Mouse (Mus musculus): ENCODE results near the gene Grik1.

Grik1 gene

DNA sequence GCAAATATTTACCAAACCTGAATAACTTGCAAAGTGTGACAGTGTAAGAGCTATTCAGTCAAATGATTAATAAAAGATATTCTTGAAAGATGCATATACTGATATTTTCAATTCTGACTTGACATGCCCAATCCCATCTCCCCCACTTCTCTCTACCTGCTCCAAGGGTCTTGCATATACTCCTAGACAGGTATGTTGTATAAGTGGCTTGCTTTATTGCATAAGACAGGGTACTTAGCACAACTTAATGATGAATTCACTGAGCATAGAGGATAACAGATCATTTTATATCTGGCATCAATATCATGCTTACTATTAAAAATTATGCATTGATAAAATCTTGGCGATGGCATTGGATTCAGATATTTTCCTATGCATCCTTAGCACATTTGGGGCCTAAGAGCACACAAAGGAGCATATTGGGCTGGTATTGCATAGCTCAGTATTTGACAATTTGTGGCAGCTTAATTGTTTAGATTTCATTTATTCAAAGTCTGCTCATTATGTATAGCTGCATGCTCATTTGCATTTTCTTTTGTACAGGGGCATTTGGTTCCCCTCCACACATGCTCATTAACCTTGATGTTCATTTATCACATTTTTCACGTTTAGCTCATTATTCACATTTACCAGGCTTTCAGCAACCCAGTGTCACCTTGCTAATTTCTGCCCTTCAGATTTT is 316.5 kb downstream of the Grik1 start:
- in situ Hi-C loops (cut with MboI; ENCODE audit: unreplicated experiment in 2 of 2) = no loop called here

DNA sequence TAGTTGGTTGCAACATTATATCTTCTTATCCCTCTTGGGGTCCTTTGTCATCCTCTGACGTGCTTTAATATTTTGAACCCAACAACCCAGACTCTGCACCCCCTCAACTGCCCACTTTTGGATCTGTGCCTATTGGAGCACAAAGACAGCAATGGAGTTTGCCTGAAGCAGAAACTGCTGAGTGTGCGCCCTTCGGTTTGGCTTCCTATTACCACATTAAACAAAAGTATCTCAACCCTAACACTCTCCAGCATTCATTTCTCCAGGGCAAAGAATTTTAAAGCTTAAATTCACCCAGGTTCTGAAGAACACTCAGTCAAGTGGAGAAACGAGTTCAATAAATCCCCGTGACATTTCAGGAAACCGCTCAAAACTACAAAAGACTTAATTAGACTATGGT is 318.2 kb downstream of the Grik1 start:
- in situ Hi-C loops (cut with MboI; ENCODE audit: unreplicated experiment in 2 of 2) = no loop called here

GRCm38 (mm10) chr16:87969936-87970335 is 320.1 kb downstream of the Grik1 start:
- in situ Hi-C loops (cut with MboI; ENCODE audit: unreplicated experiment in 2 of 2) = no loop called here

DNA sequence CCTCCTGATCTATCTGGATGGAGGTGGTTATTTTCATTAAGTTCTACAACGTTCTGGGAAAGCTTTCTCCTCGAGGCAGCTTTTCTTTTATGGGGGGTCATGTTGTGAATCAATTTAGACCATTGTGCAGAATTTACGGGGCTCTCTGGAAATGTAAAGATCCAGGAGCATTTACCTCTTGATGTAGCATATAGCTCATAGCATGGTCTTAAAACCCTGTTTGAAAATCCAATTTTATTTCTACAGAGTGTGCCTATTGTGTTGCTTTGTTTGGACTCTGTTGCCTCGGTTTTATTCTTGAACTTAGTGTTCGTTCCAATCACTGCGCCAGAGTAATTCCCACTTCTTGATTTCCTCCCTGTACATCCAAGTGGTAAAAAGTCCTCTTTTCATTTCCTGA is 328.6 kb downstream of the Grik1 start:
- in situ Hi-C loops (cut with MboI; ENCODE audit: unreplicated experiment in 2 of 2) = no loop called here

- in situ Hi-C loops (cut with MboI; ENCODE audit: unreplicated experiment in 2 of 2) = no loop called here
These were observed 332.6 kb downstream of the Grik1 start for GRCm38 (mm10) chr16:87957449-87957848.

DNA sequence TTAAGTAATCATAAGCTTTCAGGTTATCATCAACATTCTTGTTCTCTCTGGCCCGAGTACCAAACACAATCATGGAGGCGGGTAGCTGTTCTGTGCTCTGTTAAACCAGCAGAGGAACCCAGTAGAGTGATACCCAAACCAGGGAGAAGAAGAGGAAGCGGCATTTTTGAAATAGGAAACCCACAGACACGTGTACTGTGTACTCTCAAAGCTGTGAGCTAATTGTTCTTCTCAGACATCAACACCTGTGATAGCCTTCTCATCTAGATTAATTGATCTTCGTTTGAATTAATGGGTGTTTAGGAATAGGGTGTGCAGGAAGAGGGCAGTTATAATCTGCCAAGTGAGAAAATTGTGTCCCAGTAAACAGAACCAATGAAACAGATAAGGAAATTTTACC is 333.9 kb downstream of the Grik1 start:
- in situ Hi-C loops (cut with MboI; ENCODE audit: unreplicated experiment in 2 of 2) = no loop called here

GRCm38 (mm10) chr16:87954715-87955441 is 335.2 kb downstream of the Grik1 start:
- in situ Hi-C loops (cut with MboI; ENCODE audit: unreplicated experiment in 2 of 2) = no loop called here

GRCm38 (mm10) chr16:87953176-87953575 is 336.9 kb downstream of the Grik1 start:
- in situ Hi-C loops (cut with MboI; ENCODE audit: unreplicated experiment in 2 of 2) = no loop called here

GRCm38 (mm10) chr16:87949881-87950280 is 340.2 kb downstream of the Grik1 start:
- in situ Hi-C loops (cut with MboI; ENCODE audit: unreplicated experiment in 2 of 2) = no loop called here

DNA sequence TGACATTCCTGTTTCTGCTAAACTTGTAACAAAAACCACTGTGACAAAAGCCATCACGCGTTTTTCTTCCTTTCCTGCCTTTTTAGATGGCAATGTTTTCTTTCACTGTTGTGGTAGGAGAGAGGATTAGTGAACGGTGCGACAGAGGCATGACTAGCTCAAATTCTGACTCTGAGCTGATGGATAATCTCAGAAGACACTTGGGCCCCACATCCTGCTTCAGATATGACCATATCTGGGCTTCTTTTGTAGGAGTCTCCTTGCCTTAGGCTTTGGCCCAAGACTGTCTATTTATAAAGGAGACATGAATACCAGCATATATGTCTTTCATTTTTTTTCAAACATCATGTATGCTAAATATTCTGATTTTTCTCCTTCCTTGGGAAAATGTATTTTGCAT is 341.9 kb downstream of the Grik1 start:
- in situ Hi-C loops (cut with MboI; ENCODE audit: unreplicated experiment in 2 of 2) = no loop called here

GRCm38 (mm10) chr16:87944318-87944717 is 345.7 kb downstream of the Grik1 start:
- in situ Hi-C loops (cut with MboI; ENCODE audit: unreplicated experiment in 2 of 2) = no loop called here

DNA sequence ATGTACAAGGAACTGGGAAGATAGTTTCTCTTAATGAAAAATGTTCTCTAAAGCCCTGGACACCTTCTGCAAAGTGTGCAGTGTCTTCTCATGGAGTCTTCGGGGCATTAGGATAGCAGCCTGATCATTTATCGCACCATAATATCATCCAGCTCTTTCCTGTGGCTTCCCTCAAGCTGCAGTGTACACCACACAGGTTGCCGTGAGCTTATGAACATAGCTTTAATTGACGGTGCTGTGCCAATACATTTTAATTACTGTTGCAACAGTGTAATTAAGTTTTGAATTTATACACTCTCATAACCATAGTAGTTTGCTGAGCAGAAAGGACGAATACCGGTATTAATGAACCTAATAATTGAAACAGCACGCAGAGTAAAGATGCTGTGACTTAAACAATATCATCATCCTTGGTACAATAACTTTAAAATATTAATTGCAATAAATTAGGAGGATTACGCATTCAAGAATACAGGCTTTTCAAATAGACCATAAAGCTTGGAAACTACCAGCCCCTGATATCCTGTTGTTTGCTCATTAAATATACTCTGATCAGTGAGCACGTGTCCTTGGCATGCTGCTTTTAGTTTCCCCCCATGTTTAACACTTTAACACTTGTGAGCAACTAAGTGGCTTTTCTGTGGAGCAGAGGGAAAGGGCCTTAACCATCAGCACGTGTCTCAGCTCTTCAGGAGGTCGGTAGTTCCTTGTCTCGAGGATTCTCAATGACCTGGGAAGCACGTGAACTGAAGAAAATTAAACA is 347.8 kb downstream of the Grik1 start:
- in situ Hi-C loops (cut with MboI; ENCODE audit: unreplicated experiment in 2 of 2) = no loop called here

DNA sequence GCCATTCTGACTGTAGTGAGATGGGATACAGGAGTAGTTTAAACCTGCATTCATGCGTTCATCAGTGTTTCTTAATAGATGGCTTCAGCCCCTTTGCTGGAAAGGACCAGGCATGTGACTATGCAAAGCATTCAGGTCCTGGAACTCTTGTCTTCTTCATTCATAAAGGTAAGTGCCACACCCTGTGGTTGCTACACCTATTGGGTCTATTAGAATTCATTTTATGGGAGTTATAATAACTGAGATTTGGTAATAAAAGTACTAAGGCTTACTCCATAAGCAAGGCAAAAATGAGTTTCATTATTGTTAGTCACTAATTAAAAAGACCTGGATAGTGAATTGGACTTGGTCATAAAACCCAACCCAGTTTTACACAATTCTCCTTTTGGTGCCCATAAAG is 355.4 kb downstream of the Grik1 start:
- in situ Hi-C loops (cut with MboI; ENCODE audit: unreplicated experiment in 2 of 2) = no loop called here

- in situ Hi-C loops (cut with MboI; ENCODE audit: unreplicated experiment in 2 of 2) = no loop called here
These were observed 358.7 kb downstream of the Grik1 start for GRCm38 (mm10) chr16:87931358-87931757.

GRCm38 (mm10) chr16:87930519-87930918 is 359.5 kb downstream of the Grik1 start:
- in situ Hi-C loops (cut with MboI; ENCODE audit: unreplicated experiment in 2 of 2) = no loop called here

DNA sequence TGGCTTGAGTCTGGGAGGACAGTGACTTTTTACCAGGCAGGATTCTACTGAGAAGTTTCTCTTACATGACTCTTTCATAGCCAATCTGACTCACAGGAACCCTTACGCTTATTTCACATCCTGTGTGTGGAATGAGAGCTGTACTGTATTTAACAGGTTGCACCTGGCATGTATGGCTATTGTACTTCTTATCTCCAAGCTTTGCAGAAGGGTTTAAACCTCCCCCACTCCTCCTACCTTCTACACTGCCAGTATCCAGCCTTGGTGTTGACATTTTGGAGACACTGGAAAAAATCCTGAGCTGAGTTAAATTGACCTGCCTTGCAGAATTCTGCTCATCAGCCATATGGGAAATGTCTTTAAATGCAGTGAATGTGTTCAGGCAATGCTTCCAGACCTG is 361.4 kb downstream of the Grik1 start:
- in situ Hi-C loops (cut with MboI; ENCODE audit: unreplicated experiment in 2 of 2) = no loop called here

DNA sequence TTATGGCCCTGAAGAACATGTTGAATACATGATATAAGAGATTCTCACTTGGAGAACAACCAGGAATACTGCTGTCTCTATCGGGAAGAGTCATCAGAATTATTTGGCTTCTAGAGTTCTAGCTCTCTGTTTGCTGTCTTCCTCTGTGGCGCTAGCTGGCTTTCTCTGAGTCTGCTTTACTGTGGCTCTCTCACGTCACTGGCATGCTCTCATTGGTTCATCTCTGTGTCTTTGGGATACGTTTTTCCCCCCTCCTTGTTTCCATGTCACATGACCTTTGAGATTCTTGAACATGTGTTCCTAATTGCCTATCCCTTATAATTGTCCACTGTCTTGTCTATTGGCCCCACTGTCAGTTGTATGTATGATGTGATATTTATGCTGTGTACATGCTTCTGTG is 372.2 kb downstream of the Grik1 start:
- in situ Hi-C loops (cut with MboI; ENCODE audit: unreplicated experiment in 2 of 2) = no loop called here

- in situ Hi-C loops (cut with MboI; ENCODE audit: unreplicated experiment in 2 of 2) = no loop called here
These were observed 372.9 kb downstream of the Grik1 start for GRCm38 (mm10) chr16:87917157-87917546.

GRCm38 (mm10) chr16:87916209-87917156 is 373.6 kb downstream of the Grik1 start:
- in situ Hi-C loops (cut with MboI; ENCODE audit: unreplicated experiment in 2 of 2) = no loop called here

- in situ Hi-C loops (cut with MboI; ENCODE audit: unreplicated experiment in 2 of 2) = no loop called here
These were observed 374.9 kb downstream of the Grik1 start for GRCm38 (mm10) chr16:87915156-87915555.

DNA sequence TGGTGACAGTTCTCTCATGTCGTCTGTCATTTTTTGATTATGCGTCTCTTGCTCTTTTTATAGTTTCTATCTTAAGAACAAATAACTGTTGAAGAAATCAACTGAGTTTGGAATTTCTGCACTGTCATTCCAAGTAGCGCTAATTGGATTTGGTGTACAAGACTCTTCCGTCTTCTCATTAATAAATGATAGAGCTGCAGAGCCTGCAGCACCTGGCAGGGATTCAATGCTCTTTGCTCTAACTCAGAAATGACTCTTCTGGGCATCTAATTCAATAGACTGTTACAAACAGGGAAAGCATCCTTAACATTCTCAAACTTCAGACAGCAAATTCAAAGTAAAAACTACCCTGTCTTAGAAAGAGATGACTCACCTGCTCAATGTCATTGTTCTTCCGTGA is 376.3 kb downstream of the Grik1 start:
- in situ Hi-C loops (cut with MboI; ENCODE audit: unreplicated experiment in 2 of 2) = no loop called here

Measured in v-Abl transformed pro-B cells (cell line).